Mouse (Mus musculus) urinary bladder, adult 2 months (tissue): ENCODE results near the gene Tnfrsf14. TPM values are rescaled to one million over a fixed set of nuclear protein-coding genes. Genes with fewer than 3 reads are reported as not detected.

Source experiments
- DNase-seq: peaks from one replicate; pipeline ENCODE4 v3.0.0; 2022; ENCODE audit warnings: low spot score
- polyA plus RNA-seq: library from polyadenylated mRNA; depleted of rRNA; stranded (reverse); fragments of >200 nt; gene quantifications from 2 replicates; pipeline ENCODE4 v1.2.3, GENCODE M21; 2012

The Tnfrsf14 gene
- polyA plus RNA-seq, 1 experiment: 18.8 TPM

- no peak for DNase-seq
Measured at GRCm38 (mm10) chr4:154948940-154949588, 20.7 kb upstream of the Tnfrsf14 start.

DNA sequence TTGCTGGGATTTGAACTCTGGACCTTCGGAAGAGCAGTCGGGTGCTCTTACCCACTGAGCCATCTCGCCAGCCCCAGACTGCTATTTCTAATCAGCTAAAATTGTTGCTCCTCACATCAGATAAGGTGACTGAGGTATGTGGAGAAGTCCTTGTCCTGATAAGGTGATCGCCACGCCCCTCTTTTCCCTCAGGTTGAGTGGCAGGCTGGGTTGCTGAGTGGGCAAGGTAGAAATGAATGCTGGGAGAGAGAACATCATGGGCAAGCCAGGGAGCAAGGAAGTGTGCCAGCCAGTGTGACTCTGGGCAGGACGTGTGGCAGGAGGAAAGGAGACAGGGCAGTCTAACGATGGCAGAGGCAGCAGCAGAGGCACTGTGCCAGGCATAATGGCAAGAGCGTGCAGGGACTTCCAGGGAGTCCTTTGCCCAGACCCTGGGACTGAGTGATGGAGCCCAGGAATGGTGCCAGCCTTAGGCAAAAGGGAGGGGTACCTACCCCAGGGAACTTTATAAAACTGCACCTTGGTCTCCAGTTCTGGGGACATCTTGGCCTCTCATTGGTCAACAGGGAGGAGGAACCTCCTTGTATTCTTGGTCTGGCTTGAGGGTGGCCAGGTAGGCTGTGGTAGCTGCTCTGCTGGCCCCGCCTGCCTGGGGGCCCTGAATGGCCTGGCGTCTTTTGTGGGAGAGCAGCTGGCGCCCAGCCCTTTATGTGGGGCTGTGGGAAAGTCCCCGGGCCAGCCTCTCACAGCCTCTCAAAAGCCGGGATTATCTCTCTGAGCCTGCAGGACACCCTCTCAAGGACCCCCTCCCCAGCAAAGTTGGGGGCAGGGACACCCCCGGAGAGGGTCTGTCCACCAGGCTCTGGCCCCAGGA is 19.9 kb upstream of the Tnfrsf14 start:
- no peak for DNase-seq

GRCm38 (mm10) chr4:154946319-154946718 is 18.0 kb upstream of the Tnfrsf14 start:
- DNase-seq: no peak

GRCm38 (mm10) chr4:154944121-154944590 is 15.8 kb upstream of the Tnfrsf14 start:
- DNase-seq: no peak

GRCm38 (mm10) chr4:154943323-154944039 is 15.1 kb upstream of the Tnfrsf14 start:
- no peak for DNase-seq

DNA sequence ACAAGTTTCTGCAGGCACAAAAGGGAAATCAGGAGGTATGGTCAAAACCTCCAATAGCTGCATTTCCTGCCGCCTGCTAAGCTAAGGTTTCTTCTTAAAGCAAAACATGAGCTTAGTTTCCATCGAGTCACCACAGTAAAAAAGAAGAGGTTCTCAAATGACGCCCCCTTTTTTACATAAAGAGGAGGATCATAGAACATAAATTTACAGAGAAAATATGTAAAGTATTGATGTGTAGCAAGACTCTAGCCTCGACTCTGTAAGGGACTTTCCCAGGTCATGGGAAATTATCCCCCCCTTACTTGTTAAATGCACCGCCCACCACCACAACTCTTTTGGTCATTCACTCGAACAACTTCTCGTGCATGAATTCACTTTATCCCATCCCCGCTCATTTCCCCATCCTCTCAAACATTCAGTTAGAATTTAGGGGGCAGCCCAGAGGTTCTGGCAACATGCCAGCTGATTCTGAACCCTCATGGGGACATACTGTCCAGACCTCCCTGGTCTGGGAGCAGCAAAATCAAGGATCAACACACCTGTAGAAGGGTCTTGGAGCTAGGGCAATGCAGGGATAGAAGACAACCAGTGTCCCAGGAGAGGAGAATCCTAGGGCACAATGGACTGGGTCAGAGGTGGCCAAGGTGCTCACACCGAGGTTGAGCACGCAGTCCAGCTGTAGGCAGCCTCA is 14.4 kb upstream of the Tnfrsf14 start:
- no peak for DNase-seq

DNA sequence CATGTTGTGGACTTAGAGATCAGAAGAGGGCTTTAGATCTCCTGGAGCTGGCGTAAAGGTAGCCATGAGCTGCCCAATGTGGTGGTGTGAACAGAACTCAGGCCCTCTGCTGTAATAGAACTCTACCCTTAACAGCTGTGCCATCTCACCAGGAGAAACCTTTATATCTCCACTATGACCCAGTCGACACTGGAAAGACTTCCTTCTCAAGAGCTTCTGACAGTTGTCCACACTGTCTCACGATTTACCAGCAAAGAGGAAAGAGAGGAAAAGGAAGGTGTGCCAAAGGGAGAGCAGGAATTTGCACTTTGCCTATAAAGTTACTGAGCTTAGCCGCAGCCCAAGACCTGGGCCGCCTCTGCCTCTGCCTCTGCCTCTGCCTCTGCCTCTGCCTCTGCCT is 13.5 kb upstream of the Tnfrsf14 start:
- DNase-seq: no peak

DNA sequence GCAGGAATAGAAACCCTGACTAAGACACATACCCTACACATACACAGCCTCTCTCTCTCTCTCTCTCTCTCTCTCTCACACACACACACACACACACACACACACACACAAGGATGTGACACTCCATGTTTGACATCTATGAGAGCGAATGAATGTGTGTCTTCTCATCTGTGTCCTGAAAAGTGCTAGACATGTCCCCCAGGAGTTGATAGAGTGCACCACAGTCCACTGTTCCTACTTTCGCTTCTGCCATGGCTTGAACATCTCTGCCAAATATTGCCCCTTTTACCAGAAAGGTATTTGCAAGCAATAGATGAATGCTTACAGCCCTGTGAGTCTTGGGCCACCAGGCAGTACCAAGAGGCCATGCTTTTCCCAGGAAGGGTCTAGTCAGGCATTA is 11.8 kb upstream of the Tnfrsf14 start:
- no peak for DNase-seq

DNA sequence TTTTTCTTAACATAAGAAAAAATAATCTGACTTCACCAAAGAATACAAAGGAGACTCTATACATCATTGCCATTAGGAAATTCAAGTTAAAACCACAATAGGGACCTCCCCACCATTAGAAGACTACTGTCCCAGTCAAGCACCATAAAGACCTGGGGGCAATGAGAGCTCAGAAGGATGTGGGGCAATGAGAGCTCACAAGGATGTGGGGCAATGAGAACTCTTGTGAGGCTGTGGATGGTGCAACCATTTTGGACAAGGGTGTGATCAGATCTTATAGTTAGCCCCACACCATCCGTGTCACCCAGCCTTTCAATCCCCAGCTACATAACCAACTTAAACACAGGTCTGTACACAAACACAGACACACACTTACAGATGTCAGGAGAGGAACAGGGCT is 9.4 kb upstream of the Tnfrsf14 start:
- DNase-seq: no peak

- DNase-seq: no peak
Measured at GRCm38 (mm10) chr4:154936542-154937255, 8.3 kb upstream of the Tnfrsf14 start.

- no peak for DNase-seq
Measured at GRCm38 (mm10) chr4:154935788-154936187, 7.4 kb upstream of the Tnfrsf14 start.

- no peak for DNase-seq
Measured at GRCm38 (mm10) chr4:154934800-154935199, 6.4 kb upstream of the Tnfrsf14 start.

GRCm38 (mm10) chr4:154933306-154933907 is 5.0 kb upstream of the Tnfrsf14 start:
- DNase-seq: no peak

DNA sequence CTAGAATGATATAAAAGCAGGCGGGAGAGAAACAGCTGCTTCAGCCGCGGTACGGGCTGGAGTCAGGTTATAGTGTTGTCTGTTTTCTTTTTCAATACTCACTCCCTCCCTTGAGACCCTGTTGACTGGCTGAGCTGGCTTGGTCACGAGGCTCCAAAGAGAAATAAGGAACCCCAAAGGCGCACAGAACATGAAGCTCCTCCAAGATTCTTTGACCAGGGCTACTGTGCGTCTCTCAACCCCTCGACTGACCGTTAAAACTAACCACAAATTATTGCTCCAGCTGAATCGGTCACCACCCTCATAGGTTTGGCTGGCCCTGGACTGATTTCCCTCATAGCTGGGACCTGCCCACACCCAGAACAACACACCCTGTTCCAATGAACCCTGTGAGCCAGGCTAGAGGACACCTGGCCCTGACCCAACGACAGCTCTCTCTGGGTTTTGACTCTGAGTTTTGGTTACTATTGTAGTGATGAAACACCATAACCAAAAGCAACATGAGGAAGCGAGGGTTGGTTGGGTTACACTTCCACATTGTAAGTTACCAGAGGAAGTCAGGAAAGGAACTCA is 811 bp upstream of the Tnfrsf14 start:
- no peak for DNase-seq

- DNase-seq: no peak
Measured at GRCm38 (mm10) chr4:154927899-154928337, 445 bp downstream of the Tnfrsf14 start.

GRCm38 (mm10) chr4:154926969-154927898 is 1.1 kb downstream of the Tnfrsf14 start:
- no peak for DNase-seq

GRCm38 (mm10) chr4:154925413-154925812 is 3.0 kb downstream of the Tnfrsf14 start:
- no peak for DNase-seq

GRCm38 (mm10) chr4:154922931-154923330 is 5.4 kb downstream of the Tnfrsf14 start:
- no peak for DNase-seq

DNA sequence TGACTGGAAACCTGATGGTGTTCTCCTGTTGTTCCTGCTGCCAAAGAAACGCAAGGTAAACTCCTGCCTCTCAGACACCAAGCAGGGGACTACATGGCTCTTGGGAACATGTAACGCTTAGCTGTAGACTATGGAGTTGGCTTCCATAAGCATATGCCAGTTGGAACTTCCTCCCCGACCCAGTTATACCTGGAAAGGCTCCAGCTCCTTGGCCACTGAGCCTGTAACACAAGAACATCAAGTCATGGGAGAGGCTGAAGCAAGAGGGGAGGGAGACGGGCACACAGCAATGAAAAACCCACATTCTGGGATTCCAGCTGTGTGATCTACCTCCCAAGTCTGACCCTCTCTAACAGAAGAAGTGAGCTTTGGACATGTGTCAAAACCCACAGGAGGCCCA is 6.1 kb downstream of the Tnfrsf14 start:
- DNase-seq: no peak
